Mouse (Mus musculus) telencephalon, adult 2 months (tissue): ENCODE results near the gene Pik3r1.

Source experiments
- DNase-seq: peaks from one replicate; pipeline ENCODE4 v3.0.0-alpha.2; 2011; ENCODE audit warnings: low read depth, low spot score

Gene Pik3r1

GRCm38 (mm10) chr13:101682378-101682777 is 85.6 kb downstream of the Pik3r1 start:
- no peak for DNase-seq

DNA sequence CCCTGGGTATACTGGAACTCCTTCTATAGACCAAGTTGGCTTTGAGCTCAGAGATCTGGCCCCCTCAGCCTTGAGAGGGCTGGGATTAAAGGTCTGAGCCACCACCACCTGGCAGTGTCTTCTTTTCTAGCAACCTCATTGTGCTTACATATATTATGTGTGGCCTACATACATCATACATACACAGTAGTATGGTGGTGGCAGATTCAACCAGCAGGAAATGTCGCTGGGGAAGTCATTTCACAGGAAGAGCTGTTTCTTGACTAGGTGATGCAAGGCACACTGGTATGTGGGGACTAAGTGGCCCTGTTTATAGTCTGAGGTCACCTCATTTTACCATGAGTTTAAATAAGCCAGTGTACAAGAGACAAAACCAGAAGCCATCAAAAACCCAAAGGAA is 87.9 kb downstream of the Pik3r1 start:
- no peak for DNase-seq

- no peak for DNase-seq
These were observed 89.0 kb downstream of the Pik3r1 start for GRCm38 (mm10) chr13:101678984-101679383.

GRCm38 (mm10) chr13:101678036-101678435 is 90.0 kb downstream of the Pik3r1 start:
- no peak for DNase-seq

GRCm38 (mm10) chr13:101673876-101674275 is 94.1 kb downstream of the Pik3r1 start:
- DNase-seq = no peak

GRCm38 (mm10) chr13:101668859-101669258 is 99.2 kb downstream of the Pik3r1 start:
- no peak for DNase-seq

DNA sequence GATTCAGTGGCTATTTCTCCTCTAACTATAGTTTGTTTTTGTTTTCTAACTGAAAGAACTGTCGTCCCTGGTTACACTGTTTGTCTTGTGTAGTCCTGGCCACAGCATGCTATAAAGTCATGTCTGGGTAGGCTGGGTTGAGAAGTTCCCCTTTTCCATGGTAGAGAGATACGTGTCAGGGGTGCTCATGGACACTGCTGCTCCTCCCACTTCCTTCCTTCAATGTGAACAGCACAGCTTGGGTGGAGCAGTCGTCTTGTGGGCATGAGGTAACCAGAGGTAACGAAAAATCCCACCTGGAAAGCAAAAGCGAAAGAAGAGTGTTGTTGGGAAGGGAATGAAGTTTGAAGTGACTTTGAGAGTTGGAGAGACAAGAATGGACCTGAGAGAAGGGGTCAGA is 104.0 kb downstream of the Pik3r1 start:
- DNase-seq = no peak

DNA sequence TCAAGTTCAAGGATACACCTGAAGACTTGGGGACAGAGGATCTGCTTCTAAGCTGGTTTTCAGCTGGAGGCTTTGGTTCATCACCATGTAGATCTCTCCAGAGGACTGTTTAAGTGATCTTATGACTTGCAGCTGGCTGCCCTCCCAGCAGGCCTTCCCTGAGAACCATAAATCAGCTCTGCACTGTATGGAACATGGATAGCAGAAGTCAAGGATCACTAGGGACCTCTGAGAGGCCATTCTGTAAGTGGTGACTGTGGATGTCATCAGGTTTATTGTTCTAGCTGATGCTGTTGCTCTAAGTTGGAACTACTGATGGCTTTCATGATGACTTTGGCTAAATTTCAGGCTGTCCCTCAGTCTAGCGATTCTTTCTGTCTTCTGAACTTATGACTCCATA is 105.1 kb downstream of the Pik3r1 start:
- DNase-seq = no peak

GRCm38 (mm10) chr13:101661567-101661966 is 106.5 kb downstream of the Pik3r1 start:
- DNase-seq = no peak

- DNase-seq = no peak
These were observed 107.8 kb downstream of the Pik3r1 start for GRCm38 (mm10) chr13:101660187-101660586.

GRCm38 (mm10) chr13:101652131-101652530 is 115.9 kb downstream of the Pik3r1 start:
- no peak for DNase-seq

DNA sequence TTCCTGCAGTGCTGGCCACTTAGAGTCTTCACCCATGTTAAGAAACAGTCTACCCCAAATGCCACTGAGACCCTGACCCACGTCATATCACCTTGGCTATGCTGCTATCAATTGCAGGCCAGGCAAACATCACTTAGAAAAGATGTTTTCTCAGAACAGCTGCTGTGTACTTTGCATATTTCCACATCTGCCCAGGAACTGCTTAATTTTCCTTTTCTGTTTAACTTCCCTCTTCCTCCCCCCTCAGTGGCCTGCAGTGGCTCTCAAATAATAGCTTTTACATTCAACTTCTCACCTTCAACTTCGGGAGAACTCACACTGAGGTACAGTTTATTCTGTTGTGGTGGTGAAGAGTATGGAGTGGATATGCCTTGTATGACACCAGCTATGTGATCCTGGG is 126.4 kb downstream of the Pik3r1 start:
- no peak for DNase-seq

DNA sequence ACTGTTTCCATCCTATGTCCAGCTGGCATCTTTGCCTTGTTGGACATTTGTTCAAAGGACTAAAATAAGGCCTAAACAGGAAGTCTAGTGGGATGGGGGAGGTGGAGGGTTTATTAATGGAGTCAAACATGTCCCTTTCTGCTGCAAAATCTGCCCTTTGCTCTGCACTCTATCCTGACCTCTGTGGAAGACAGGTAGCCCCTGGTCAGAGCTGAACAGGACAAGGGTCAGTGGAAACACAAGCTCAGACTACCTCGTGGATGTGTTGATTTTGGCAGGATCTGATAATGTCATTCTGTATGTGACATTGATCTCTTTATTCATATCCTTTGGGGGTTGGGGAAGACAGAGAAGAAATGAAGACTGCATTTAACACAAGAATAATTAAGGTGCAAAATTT is 132.2 kb downstream of the Pik3r1 start:
- no peak for DNase-seq

DNA sequence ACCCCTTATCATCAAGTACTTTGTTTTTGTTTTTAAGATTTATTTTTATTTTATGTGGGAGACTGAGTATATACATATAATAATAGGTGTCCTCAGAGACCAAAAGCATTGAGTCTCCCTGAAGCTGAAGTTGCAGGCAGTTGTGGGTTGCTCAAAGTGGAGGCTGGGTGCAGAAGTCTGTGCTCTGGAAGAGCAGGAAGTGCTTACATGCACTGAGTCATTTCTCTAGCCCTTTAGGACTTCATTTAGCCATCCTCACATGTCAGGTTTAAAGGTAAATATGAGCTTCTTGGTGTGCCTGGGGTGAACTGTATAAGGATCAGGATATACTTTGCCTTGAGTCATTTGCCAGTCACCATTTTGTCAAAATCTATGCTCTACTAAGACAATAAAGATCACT is 133.6 kb downstream of the Pik3r1 start:
- DNase-seq = no peak

- no peak for DNase-seq
These were observed 134.4 kb downstream of the Pik3r1 start for GRCm38 (mm10) chr13:101633620-101634019.

DNA sequence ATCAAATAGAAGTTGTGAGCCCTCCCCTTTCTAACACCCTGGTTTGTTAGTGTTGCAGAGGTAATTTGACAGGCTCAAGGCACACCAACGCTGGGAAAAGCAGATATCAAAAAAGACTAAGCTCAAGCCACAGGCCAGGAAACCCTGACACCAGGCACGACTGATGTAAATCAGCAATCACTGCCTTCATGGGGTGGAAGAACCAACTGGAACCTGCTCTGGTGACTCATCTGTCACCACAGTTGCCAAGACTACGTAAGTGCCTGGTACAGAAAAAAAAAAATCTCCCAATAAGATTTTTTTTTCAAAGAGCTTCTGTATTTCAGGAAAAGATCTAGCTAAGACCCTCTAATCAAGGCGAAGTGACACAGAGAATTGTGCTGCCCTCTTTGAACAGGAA is 135.2 kb downstream of the Pik3r1 start:
- DNase-seq = peak; percentile 41

DNA sequence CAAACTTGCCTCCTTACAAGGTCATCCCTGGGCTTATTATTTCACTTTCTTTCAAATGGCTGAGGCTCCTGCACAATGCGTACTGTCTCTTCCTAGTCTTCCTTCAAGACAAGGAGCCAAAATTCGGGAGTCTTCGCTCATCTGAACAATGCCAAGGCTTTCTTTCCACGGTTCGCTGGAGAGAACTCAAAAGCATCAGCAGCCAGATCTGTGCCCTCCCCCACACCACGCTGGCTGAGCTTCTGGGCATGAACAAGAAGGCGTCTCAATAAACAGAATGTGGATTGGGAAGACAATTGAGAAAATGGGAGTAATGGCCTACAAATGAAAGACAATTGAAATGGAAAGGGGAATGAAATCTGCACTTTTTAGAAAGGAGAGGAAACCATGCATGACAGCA is 136.5 kb downstream of the Pik3r1 start:
- DNase-seq = peak; percentile 27
